Mouse (Mus musculus) T-helper 1 cell (primary cell): ENCODE results near the gene Ceacam10.
"Not testable (repeated sequence)": the region's sequence is repeated elsewhere in the genome, so short reads cannot be mapped to it uniquely, and the experiment has no call there.

Source experiments
- in situ Hi-C: fragments of 300-600 bp; cut with MboI, MseI; formaldehyde crosslinking; loops from one replicate; pipeline ENCODE4 v1.15.1; 2025; ENCODE audit warnings: high pct_unique_total_duplicates

The Ceacam10 gene

DNA sequence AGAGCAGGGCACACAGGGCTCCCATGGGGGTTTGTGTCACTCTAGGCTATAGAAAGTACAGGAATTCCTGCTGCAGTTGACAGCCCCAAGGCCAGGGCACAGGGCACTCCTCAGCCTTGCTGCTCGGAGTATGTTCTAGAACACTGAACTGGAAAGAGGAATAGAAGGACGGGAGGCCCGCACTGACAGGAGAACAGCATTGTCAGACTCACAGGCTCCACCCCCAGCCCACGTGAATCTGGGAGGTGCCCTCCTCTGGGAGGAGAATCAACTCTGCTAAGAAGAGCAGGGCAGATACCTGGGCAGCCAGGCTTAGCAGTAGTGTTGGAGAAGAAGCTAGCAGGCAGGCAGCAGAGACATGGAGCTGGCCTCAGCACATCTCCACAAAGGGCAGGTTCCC is at the start of gene Ceacam10:
Gene Ceacam10, plus strand, starts transcription at position 289 of the 400 bp plus-strand sequence.
- in situ Hi-C loops, result not testable (repeated sequence)

DNA sequence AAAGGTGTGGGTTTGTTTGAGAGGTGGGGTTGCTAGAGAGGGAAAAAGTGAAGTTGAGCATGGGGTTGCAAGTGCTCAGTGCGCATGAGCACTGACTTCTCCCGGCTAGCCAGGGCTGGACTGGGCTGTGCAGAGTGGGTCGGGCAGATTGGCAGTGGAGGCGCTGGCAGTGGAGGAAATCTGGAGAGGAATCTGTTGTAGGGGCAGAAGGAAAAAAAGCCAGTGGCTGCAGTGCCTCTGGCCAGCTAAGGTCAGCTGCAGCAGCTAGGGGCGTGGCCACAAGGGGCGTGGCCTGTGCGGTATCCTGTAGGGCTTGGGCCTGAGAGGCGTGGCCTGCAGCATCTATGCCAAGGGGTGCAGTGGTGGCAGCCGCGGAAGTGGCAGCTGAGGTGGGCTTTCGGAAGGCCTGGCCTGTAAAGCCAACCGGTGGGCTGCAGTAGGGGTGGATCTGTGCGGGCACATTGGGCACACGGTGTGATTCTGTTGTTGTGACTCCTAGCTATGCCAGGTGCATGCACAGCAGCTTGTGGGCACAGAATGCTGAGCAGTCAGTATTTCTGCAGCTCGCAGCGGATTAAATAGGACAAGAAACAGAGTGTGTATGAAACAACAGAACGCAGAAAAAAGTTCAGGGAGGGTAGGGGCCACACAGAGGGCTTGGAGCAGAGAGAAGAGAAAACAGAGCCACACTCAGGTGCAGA is 40.9 kb upstream of the Ceacam10 start:
- in situ Hi-C loops, result no loop called here

GRCm38 (mm10) chr7:24750695-24751094 is 26.3 kb upstream of the Ceacam10 start:
- in situ Hi-C loops, result no loop called here

DNA sequence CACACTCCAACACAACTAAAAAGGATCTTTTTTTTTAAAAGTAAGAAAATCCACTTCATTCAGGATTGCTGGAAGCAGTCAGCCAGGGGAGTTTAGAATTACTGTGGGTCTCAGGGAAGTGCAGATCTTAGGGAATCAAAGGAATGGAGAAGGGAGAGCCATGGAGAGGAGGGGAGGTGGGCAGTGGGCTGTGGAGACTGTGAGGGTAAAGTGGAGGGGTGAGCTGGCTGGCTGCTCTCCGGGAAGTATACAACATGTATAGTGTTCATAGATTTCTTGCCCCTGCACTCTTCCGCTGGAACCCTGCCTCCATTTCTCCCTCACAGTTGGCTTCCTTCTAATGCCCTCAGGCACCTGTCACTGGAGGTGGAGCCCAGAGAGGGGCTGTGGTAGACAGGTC is 25.4 kb upstream of the Ceacam10 start:
- in situ Hi-C loops, result no loop called here

DNA sequence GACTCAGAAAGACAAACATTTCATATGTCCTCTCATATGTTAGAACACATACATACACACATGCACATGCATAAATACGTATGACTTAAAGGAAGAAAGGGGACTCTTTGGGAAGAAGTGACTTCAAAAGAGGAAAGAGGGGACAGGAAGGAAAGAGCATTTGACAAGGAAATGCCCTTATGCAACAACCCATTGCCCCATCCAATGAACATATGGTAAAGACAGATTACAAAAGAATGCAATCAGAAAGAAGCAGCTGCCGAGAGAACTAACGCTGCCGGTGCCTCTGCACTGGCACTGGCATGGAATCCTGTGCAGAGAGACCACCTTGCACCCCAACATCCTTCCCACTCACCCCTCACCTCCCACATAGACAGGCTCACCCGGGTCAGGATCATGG is 23.5 kb upstream of the Ceacam10 start:
- in situ Hi-C loops, result no loop called here

DNA sequence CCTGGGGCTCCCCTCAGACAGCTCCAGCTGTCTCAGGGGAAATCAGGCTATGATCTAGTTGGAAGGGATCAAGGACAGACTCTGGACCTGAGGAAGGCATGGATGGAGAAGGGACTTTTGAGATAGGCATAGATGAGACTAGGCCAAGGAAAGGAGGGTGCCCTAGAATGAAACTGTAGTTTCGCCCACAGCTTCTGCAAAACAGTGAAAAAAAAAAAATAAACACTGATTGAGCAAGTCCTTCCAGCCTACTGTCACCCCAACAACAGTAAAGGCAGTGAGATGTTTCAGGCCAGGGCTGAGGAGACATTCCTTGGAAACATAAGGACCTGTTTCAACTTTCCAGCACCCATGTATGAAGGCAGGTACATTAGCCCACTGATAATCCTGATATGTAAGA is 18.5 kb upstream of the Ceacam10 start:
- in situ Hi-C loops, result no loop called here

- in situ Hi-C loops, result no loop called here
These were observed 16.8 kb upstream of the Ceacam10 start, which contains the start of gene Cd177 for GRCm38 (mm10) chr7:24760211-24760610. Gene Cd177, minus strand, starts transcription at chr7:24760311.

GRCm38 (mm10) chr7:24761161-24761560 is 15.8 kb upstream of the Ceacam10 start:
- in situ Hi-C loops, result no loop called here

DNA sequence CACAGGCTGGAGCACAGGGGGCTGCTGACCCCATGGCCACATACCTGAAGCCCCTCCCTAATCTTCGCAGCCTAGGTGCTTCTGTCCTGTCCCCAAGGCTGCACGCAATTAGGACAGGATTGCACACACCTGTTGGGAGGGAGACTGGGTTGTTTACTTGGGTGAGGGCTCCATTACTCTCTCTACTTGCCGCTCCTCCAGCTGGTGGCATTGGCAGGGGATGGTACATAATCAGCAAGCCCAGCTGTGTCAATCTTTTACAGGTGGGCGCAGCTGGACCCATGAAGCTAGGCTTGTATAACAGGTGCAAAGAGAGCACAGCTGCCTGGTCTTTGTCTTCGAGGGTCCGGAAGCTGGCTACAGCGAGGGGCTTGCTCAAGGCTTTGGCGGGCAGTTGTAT is 14.4 kb upstream of the Ceacam10 start:
- in situ Hi-C loops, result no loop called here

DNA sequence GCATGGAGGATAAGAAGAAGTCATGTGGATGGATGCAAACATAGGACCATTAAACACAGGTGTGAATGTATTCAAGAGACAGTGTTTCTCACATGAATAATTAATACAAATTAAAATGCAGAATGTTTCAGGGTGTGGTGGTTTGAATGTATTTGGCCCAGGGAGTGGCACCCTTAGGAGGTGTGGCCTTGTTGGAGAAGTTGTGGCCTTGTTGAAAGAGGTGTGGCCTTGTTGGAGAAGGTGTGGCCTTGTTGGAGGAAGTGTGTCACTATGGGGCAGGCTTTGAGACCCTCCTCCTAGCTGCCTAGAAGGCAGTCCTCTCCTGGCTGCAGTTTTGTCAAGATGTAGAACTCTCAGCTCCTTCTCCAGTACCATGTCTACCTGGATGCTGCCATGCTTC is 5.6 kb upstream of the Ceacam10 start:
- in situ Hi-C loops, result no loop called here

- in situ Hi-C loops, result no loop called here
These were observed 3.0 kb upstream of the Ceacam10 start for GRCm38 (mm10) chr7:24773942-24774535.

DNA sequence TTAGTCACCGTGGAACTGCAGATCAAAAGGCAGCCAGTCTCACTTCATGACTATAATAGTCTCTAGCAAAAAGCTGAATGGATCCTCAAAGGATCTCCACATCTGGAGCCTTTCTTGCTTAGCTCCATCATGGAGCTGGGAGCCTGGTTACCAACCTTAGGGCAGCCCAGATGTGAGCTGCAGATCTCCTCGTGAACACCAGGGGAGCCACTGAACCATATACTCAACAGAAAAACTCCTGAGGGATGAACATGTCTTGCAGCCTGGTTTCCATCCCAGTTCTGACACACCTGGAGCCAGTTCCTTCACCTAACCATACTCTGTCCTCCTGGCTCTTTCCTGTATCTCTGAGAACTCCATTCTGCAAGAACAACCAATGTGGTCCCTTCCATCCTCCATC is 861 bp upstream of the Ceacam10 start:
- in situ Hi-C loops, result no loop called here

GRCm38 (mm10) chr7:24797918-24798317 is 20.9 kb downstream of the Ceacam10 start:
- in situ Hi-C loops, result no loop called here

DNA sequence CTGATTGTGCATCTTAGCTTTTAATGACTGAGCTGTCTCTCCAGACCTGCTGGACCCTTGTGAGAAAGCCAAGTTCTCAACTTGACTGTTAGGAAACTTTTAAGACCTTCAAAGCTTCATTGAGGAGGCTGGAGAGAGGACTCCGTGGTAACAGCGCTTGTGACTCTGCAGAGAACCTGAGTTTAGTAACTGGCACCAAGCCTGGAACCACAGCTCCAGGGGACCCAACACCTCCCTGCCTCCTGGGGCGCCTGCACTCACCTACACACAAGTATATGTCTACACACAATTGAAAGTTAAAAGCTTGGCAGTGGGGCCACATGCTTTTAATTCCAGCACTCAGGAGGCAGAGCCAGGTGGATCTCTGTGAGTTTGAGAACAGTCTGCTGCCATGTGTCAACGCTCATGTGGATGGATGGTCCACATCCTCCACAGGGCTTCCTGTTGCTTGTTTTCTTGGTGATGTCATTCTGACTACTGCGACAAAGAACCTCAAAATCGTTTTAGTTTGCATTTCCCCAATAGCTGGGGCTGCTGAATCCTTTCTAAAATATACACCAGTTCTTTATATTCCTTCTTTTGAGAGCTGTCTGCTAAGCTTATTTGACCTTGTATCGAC is 25.3 kb downstream of the Ceacam10 start:
- in situ Hi-C loops, result no loop called here

GRCm38 (mm10) chr7:24804826-24805225 is 27.8 kb downstream of the Ceacam10 start:
- in situ Hi-C loops, result no loop called here

GRCm38 (mm10) chr7:24809041-24809440 is 32.0 kb downstream of the Ceacam10 start:
- in situ Hi-C loops, result no loop called here

- in situ Hi-C loops, result loop anchor here (5.0 kb wide), 1 partner anchor 150 kb away; no protein-coding TSS in a partner anchor
These were observed 40.5 kb downstream of the Ceacam10 start for GRCm38 (mm10) chr7:24817502-24817901.

DNA sequence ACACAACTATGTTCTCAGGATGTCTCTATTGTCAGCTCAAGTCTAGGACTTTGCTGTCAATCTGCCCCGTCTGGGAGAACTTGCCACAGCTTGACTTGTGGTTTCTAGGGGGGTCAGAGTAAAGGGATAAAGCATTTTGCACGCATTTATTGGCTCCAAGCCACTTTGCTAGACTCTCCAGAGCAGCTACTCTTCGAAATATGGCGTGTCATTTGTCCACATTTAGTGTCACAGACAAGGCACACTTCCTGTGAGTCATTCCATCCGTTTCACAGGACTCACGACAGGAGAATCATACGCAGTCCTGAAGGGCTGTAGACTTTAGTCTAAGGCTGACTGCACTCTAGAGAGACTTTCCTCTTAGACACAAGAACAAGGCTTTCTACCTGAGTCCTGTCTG is 47.4 kb downstream of the Ceacam10 start:
- in situ Hi-C loops, result no loop called here

- in situ Hi-C loops, result no loop called here
These were observed 50.2 kb downstream of the Ceacam10 start for GRCm38 (mm10) chr7:24827181-24827580.
